In genomic region chr2:32711301-32712056, GRCm38 (mm10) we compare ENCODE assay signal across 9 mouse cellular contexts. TPM values are rescaled to one million over a fixed set of nuclear protein-coding genes. Genes with fewer than 3 reads are reported as not detected.
DNase-seq lines count a peak whose midpoint lies in the region; ATAC-seq lines count a peak whose summit lies in the region.
"Had no signal": no experiment of that assay in that cellular context is flagged by ENCODE, and none has a peak within 500 bp of the region (broad histone marks: within the 10 kb centered on the region; RNA-seq: fewer than 3 reads in every experiment).

No protein-coding gene starts in this region.

- H3K4me2 ChIP-seq in heart, embryonic 15.5 days: peak overlapping the region; percentile 86
- peak overlapping the region; percentile 90 for H3K4me2 ChIP-seq in hindbrain, embryonic 11.5 days (replicated peaks; ENCODE audit: low read depth, low read length)
- peak overlapping the region; percentile 92 for H3K4me2 ChIP-seq in midbrain, embryonic 11.5 days

- peaks cover 28% of the 10 kb centered on the region for H3K4me1 ChIP-seq in heart, embryonic 15.5 days (replicated peaks)
- H3K4me1 ChIP-seq in hindbrain, embryonic 11.5 days (replicated peaks; ENCODE audit: control insufficient read depth, insufficient read depth, low read length): peaks cover 5% of the 10 kb centered on the region; the same call in 1 of the 2 replicates
- H3K4me1 ChIP-seq in midbrain, embryonic 11.5 days (ENCODE audit: control insufficient read depth, insufficient read depth, low read length): peaks cover 16% of the 10 kb centered on the region

- peaks cover 41% of the 10 kb centered on the region for H3K36me3 ChIP-seq in heart, embryonic 15.5 days
- peaks cover 7% of the 10 kb centered on the region for H3K36me3 ChIP-seq in hindbrain, embryonic 11.5 days (ENCODE audit: control insufficient read depth, insufficient read depth, low read length)
- peaks cover 19% of the 10 kb centered on the region for H3K36me3 ChIP-seq in midbrain, embryonic 11.5 days (ENCODE audit: control insufficient read depth, insufficient read depth, low read length)

- H3K9ac ChIP-seq in heart, embryonic 15.5 days: peak overlapping the region; percentile 88
- H3K9ac ChIP-seq in hindbrain, embryonic 11.5 days (ENCODE audit: low read depth, low read length): peak overlapping the region; percentile 91
- peak overlapping the region; percentile 88 for H3K9ac ChIP-seq in midbrain, embryonic 11.5 days (ENCODE audit: low read length)

- peak overlapping the region; percentile 99 for H3K27ac ChIP-seq in heart, embryonic 15.5 days
- H3K27ac ChIP-seq in hindbrain, embryonic 11.5 days (ENCODE audit: low read depth, low read length): peak overlapping the region; percentile 99; the same call in 1 of the 2 replicates
- H3K27ac ChIP-seq in midbrain, embryonic 11.5 days (ENCODE audit: low read depth, low read length): no peak overlapping the region

- peak overlapping the region; percentile 91 for H3K4me3 ChIP-seq in heart, embryonic 15.5 days
- H3K4me3 ChIP-seq in hindbrain, embryonic 11.5 days (ENCODE audit: low read depth, low read length): peak overlapping the region; percentile 93
- H3K4me3 ChIP-seq in midbrain, embryonic 11.5 days (ENCODE audit: low read depth, low read length): peak overlapping the region; percentile 74

- DNase-seq in heart, adult 9 months (ENCODE audit: low spot score in 2 of 2): no peak
- peak; percentile 35 for DNase-seq in MN1 (ENCODE audit: low spot score)
- no peak for DNase-seq in hindbrain, embryonic 11.5 days (ENCODE audit: low spot score)
- DNase-seq in midbrain, embryonic 11.5 days (ENCODE audit: low spot score, missing footprints): no peak
- no peak for DNase-seq in right cerebral cortex, postnatal 4 days
- no peak for DNase-seq in adrenal gland, postnatal 36 days

- no peaks in the 10 kb centered on the region for H3K27me3 ChIP-seq in heart, embryonic 15.5 days
- no peaks in the 10 kb centered on the region for H3K27me3 ChIP-seq in hindbrain, embryonic 11.5 days (ENCODE audit: control insufficient read depth, insufficient read depth, low read length)
- H3K27me3 ChIP-seq in midbrain, embryonic 11.5 days (ENCODE audit: control insufficient read depth, insufficient read depth, low read length): no peaks in the 10 kb centered on the region

- H3K9me3 ChIP-seq in heart, embryonic 15.5 days (replicated peaks): no peaks in the 10 kb centered on the region
- no peaks in the 10 kb centered on the region for H3K9me3 ChIP-seq in hindbrain, embryonic 11.5 days (ENCODE audit: control insufficient read depth, low read length)
- H3K9me3 ChIP-seq in midbrain, embryonic 11.5 days (ENCODE audit: control insufficient read depth, low read length): no peaks in the 10 kb centered on the region

- no peak for ATAC-seq in heart, embryonic 15.5 days (replicated peaks; ENCODE audit: insufficient number of reproducible peaks, insufficient read depth, low FRiP score, low read depth)
- ATAC-seq in hindbrain, embryonic 11.5 days (ENCODE audit: low FRiP score): no peak; the same call in 1 of the 2 replicates
- no peak for ATAC-seq in midbrain, embryonic 11.5 days (ENCODE audit: low FRiP score)
- ATAC-seq in inflammation-experienced regulatory T-cells, adult 6 months: no peak

- 25% methylated on average over 9 of the region's 9 CpGs for WGBS in heart, embryonic 15.5 days
- WGBS in hindbrain, embryonic 11.5 days: 30% methylated on average over 9 of the region's 9 CpGs
- WGBS in midbrain, embryonic 11.5 days: 26% methylated on average over 9 of the region's 9 CpGs

RNA-seq across cellular contexts. Expression of gene Cdk9, which starts 1.4 kb away (rescaled TPM):
- polyA plus RNA-seq in heart, embryonic 15.5 days (2015; fragmentation: Nextera tagmentation; extraction: Ambion mirVana): 45.5 and 66.6 TPM in 2 replicates
- 77.3 and 79.9 TPM in 2 replicates for polyA plus RNA-seq in hindbrain, embryonic 11.5 days (2014; fragmentation: Nextera tagmentation; extraction: Ambion mirVana)
- polyA plus RNA-seq in midbrain, embryonic 11.5 days (2014; fragmentation: Nextera tagmentation; extraction: Ambion mirVana): 72.8 and 82.6 TPM in 2 replicates
- total RNA-seq in adrenal gland, postnatal 36 days (2021): 10 to 100 TPM; 74.7 to 76.3 TPM
- 10 to 100 TPM; 21.2 to 31.2 (median 30.4) TPM for polyA plus RNA-seq in inflammation-experienced regulatory T-cells, adult 6 months (2017; shearing (Covaris generic))

RNA-seq across cellular contexts. Expression of gene Fpgs, which starts 7.5 kb away (rescaled TPM):
- 13.8 and 19.7 TPM in 2 replicates for polyA plus RNA-seq in heart, embryonic 15.5 days (2015; fragmentation: Nextera tagmentation; extraction: Ambion mirVana)
- 11.2 and 13.6 TPM in 2 replicates for polyA plus RNA-seq in hindbrain, embryonic 11.5 days (2014; fragmentation: Nextera tagmentation; extraction: Ambion mirVana)
- polyA plus RNA-seq in midbrain, embryonic 11.5 days (2014; fragmentation: Nextera tagmentation; extraction: Ambion mirVana): 10.3 and 13.9 TPM in 2 replicates
- total RNA-seq in adrenal gland, postnatal 36 days (2021): 10 to 100 TPM; 12.8 to 14.9 TPM
- 1 to 10 TPM; 3.2 to 7.2 (median 5.8) TPM for polyA plus RNA-seq in inflammation-experienced regulatory T-cells, adult 6 months (2017; shearing (Covaris generic))

RNA-seq across cellular contexts. Expression of gene Sh2d3c, which starts 9.4 kb away (rescaled TPM):
- polyA plus RNA-seq in heart, embryonic 15.5 days (2015; fragmentation: Nextera tagmentation; extraction: Ambion mirVana): 25.7 and 33.4 TPM in 2 replicates
- polyA plus RNA-seq in hindbrain, embryonic 11.5 days (2014; fragmentation: Nextera tagmentation; extraction: Ambion mirVana): 25.9 and 27.6 TPM in 2 replicates
- polyA plus RNA-seq in midbrain, embryonic 11.5 days (2014; fragmentation: Nextera tagmentation; extraction: Ambion mirVana): 23.4 and 25.5 TPM in 2 replicates
- 10 to 100 TPM; 13.0 to 18.9 TPM for total RNA-seq in adrenal gland, postnatal 36 days (2021)
- polyA plus RNA-seq in inflammation-experienced regulatory T-cells, adult 6 months (2017; shearing (Covaris generic)): 10 to 100 TPM; 56.2 to 83.0 (median 61.4) TPM

RNA-seq across cellular contexts. Expression of gene 6330409D20Rik, which starts 29.3 kb away (rescaled TPM):
- 0.16 TPM in 1 of 2 replicates, not detected in the other for polyA plus RNA-seq in heart, embryonic 15.5 days (2015; fragmentation: Nextera tagmentation; extraction: Ambion mirVana)
- polyA plus RNA-seq in hindbrain, embryonic 11.5 days (2014; fragmentation: Nextera tagmentation; extraction: Ambion mirVana): 2.3 and 3.0 TPM in 2 replicates
- polyA plus RNA-seq in midbrain, embryonic 11.5 days (2014; fragmentation: Nextera tagmentation; extraction: Ambion mirVana): 2.0 and 3.0 TPM in 2 replicates
- total RNA-seq in adrenal gland, postnatal 36 days (2021): not detected
- polyA plus RNA-seq in inflammation-experienced regulatory T-cells, adult 6 months (2017; shearing (Covaris generic)): 1 to 10 TPM in 2 of 3 experiments, not detected in 1; 1.2 to 1.3 TPM
- total RNA-seq: gastrocnemius, postnatal 10 days had no signal

RNA-seq across cellular contexts. Expression of gene Tor2a, which starts 45.6 kb away (rescaled TPM):
- polyA plus RNA-seq in heart, embryonic 15.5 days (2015; fragmentation: Nextera tagmentation; extraction: Ambion mirVana): 31.2 and 41.1 TPM in 2 replicates
- 53.1 and 53.5 TPM in 2 replicates for polyA plus RNA-seq in hindbrain, embryonic 11.5 days (2014; fragmentation: Nextera tagmentation; extraction: Ambion mirVana)
- 47.7 and 51.4 TPM in 2 replicates for polyA plus RNA-seq in midbrain, embryonic 11.5 days (2014; fragmentation: Nextera tagmentation; extraction: Ambion mirVana)
- 10 to 100 TPM; 26.7 to 32.5 TPM for total RNA-seq in adrenal gland, postnatal 36 days (2021)
- polyA plus RNA-seq in inflammation-experienced regulatory T-cells, adult 6 months (2017; shearing (Covaris generic)): 10 to 100 TPM; 56.4 to 69.0 (median 67.4) TPM
